Mouse (Mus musculus) brain, adult 2 months (tissue): ENCODE data around the gene Tas2r135.
A peak's percentile ranks its signal among the peaks of the same experiment; 100 is the strongest.

Source experiments
- DNase-seq: peaks from one replicate; pipeline ENCODE4 v3.0.0; 2011; ENCODE audit warnings: low read depth, low spot score

Tas2r135 gene

DNA sequence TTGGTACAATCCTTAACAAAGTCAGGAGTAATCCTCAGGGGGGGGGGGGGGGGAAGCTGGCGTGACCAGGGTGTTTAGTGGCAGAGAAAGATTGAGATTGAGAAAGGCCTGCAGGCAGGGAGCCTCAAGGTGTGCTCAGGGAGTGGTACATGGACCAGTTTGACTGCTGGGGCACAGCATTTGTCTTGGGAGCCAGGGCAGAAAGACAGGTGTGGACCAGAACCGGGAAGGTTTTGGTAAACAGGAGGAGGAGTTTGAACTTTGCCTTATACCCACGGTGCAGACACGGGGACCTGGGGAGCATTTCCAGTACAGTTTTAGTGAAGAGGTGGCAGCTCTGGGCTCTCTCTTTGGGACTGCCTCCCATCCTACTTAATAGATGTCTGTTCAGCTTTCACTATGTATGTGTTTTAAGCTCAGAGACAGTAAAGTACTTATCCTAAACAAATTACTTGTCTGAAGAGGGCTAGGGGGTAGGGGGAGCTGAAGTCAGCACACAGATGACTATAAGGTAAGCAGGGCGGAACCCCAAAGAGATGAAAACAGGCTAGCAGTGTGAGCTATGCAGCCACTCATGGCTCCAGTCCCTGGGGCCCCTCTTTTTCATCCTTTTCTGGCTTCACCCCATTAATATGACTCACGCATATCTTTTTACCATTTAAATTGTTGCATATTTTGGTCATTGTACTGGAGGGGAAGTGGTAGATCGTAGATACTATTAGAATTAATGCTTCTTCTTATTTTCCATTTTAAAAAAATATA, 31.4 kb upstream of the Tas2r135 start:
- no peak for DNase-seq

DNA sequence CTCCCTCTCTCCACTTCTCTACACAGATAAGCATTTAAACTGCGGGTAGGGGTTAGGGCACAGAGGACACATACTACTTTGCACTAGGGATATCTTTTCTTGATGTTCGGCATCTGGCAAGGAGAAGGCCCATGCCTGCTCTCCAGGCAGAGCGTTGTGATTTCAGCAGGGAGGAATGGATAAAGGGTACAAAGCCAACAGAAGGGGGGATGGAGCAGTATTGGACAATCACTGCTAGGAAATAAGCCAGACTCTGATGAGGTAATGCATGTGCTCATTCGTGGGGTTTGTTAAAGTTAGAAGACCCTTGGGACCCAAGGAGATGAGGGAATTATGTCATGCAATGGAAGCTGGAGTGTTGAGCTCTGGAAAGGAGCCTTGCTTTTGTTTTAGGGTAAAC, 30.5 kb upstream of the Tas2r135 start:
- no peak for DNase-seq

DNA sequence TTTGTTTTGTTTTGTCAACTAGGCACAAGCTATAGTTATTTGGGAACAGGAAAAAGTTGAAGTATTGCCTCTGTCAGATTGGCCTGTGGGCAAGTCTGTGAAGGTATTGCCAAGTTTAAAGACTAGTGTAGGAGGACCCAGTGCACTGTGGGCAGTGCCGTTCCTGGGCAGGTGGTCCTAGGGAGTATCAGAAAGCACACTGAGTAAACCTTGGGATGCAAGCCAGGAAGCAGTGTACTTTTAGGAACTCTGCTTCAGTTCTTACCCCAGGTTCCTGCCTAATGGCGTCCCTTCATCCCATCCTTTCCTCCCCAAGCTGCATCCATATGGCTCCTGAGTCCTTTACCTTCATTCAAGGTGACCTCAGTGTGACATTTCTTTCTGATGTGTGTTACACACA, 30.1 kb upstream of the Tas2r135 start:
- no peak for DNase-seq

DNA sequence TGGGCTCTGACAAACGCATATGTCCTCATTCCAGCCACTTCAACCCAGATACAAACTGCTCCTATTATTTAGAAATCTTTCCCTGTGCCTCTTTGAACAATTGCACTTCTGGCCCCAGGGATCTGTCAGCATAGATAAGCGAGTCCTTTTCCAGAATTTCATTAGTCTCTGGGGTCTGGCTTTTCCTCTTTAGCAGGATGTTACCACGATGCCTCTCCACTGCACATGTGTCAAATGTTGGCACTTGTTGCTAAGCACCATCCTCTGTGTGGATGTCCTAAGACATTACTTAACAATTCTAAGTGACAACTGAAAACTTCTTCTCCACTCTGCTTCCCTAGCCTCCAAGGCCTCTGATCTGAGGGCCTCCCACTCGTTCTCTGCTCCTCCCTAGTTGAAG, 29.2 kb upstream of the Tas2r135 start:
- DNase-seq = no peak

DNA sequence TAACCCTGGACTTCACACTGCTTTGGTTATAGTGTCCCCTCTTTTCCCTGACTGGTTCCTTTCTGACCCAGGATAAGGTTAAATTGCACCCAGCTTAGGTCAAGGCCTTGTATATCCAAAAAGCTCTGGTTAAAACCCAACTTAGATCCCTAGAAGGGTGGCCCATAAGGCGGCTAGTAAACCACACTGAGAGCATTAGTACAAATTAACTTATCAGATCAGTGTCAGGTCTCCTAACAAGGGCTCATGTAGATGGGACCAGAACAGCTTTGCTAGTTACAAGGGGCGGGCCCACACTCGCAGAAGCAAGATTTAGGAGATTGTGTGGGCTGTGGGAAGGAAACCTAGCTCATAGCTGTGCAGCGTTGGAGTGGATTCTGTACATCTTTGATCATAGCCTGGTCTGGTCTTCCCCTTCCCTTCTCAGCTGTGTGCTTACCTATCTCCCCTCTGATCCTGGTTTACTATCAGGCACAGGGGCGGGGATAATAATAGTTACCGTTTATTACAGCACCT, 28.7 kb upstream of the Tas2r135 start:
- DNase-seq = peak; percentile 42

DNA sequence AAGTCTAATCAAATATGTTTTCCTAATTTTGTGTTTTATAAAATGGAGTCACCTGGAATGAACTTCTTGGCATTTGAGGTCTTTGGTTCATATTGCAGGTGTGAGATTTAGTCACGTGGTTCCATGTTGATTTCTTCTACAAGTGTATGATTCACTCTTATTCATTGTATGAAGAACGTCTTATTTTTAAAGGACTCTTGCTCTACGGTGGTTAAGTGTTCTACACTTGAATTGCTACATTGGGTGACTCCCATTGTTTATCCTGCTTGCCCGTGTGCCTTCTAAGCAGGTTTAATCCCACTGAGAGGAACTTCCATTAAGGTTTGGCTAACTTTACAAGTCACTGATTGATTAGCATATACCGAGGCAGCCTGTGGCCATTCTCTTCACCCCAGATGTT, 28.0 kb upstream of the Tas2r135 start:
- DNase-seq = no peak

DNA sequence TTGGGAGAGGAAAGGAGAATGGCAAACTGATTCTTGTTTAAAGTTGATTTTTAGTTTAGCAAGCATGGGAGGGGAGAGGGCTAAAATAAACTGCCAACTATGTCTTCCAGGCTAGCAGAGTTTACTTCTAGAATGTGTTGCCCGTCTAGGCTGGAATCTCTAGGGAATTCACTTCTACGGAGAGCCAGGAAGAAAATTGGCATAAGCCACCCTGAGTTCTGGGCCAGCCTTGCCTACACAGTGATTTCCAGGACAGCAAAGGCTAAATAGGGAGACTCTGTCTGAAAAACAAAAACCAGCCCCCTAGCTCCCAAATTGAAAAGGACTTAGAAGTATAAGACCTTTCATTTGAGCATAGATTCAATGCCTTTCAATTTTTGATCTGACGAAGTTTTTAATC, 25.7 kb upstream of the Tas2r135 start:
- no peak for DNase-seq

DNA sequence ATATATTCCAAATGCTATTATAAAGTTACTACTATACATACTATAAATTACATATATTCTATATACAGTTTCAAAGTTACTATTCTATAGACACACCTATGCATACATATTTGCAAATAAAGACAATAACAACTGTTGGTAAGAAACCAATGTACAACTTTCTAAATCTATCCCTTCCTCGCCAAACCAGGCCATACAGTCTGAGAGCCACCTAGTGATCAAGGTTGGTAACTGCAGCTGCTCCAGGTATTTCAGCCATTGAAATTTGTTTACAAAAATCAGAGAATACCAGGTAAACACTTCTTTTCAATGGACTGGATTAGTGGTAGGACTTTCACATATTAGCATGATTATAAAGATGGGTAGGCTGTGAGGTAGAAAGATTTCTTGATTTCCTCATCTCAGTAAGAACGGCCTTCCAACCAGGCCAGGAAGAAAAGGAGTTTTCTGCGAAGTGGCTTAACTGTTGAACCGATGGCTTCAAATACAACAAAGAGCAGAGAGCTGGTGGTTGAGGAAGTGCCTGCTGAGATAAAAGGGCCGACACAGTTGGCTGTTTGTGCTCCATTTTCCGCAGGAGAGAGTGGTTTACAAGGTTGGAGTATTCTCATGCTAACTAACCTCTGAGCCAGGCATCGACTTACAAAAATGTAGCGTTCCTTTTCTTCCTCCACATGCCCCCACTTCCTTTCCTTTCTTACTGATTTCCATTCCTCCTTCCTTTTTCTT, 24.7 kb upstream of the Tas2r135 start:
- DNase-seq = peak; percentile 67

DNA sequence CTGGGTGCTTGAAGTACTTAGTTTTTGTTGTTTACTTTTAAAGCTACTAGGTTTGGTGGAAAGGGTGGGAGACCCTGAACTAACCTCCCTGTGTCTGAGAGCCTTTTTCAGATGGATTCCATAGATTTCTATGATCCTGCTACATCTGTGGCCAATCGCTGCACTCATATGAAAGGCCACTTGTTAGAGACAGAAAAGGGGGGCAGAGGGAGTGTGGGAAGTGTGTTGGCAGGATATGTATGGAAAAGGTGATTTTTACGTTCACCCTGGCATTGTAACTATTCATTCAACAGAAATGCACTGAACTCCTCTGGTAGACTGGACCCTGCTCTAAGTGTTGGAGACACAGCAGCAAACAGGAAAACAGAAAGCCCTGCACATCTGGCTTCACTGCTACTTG, 24.0 kb upstream of the Tas2r135 start:
- DNase-seq = no peak

DNA sequence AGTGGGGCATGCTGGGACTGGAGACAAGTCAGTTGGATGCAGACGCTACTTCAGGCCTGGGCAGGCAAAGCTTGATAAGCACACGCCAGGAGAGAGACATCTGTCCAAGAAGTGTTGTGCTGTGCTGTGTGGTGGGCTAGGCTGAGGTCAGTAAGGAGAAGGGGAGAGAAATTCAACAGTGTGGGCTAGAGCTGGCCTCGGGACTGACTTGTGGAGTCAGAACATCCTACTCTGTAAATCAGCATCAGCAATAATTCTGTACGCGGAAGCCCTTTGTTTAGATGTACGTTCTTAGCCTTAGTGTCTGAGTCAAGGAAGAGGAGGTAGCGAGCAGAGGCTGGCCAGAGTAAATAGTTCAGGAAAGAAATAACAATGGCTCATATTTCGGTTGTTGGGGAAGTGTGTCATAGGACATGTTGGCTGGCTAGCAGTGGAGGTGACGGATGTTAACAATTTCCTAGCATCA, 23.3 kb upstream of the Tas2r135 start:
- no peak for DNase-seq

DNA sequence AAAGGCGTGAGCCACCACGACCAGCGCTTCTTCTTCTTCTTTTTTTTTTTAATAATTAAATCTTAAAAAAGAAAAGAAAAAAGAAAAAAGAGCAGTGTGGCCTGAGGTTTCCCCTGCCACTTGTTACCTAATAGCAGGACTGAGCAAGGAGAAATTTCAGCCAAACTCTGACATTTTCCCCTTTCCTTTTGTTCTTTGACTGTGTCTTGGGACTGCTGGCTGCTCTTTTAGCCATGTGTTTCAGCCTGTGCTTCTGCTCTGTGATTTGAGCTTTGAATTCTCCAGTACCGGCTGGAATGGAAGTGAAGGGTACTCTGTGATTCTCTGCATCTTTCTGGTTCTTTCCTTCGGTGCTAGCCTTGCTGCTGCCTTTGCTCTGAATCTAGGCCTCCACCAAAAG, 21.9 kb upstream of the Tas2r135 start:
- no peak for DNase-seq

DNA sequence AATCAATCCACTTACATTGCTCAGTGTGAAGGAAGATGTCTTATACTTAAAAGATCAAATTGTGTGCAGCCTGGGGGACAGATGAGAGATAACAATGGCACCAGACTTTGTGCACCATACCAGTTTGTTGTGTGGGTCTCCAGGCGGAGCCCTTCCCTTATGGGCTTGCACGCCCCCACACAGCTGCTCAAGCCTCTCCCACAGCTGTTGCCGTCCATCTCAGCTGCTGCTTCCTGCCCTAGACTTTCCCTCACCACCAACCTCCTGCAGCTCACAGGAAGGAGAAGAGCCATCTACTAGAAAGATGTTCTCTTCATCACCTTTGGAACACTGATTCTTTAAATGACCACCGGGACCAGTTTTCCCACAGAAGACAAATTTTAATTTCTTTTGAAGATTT, 19.6 kb upstream of the Tas2r135 start:
- DNase-seq = peak; percentile 54

DNA sequence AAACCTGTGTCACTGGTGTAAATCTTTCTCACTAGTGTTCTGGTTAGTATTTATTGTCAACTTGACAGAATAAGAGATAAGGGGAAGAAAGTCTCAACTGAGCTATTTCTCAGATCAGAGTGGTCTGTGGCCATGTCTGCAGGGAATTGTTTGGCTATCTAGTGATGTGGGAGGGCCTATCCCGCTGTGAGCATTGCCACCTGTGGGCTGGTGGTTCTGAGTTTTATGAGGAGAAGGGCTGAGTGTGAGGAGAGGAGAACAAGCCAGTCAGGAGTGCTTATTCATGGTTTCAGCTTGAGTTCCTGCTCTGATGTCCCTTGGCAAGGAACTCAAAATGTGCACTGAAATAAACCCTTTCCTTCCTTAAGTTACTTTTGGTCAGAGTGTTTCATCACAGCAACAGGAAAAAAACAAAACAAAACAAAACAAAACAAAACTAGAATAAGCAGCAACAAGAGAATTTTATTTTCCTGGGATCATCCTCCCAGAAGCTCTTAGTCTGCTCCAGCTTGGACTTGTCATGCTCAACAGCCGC, 13.4 kb upstream of the Tas2r135 start:
- DNase-seq = no peak

DNA sequence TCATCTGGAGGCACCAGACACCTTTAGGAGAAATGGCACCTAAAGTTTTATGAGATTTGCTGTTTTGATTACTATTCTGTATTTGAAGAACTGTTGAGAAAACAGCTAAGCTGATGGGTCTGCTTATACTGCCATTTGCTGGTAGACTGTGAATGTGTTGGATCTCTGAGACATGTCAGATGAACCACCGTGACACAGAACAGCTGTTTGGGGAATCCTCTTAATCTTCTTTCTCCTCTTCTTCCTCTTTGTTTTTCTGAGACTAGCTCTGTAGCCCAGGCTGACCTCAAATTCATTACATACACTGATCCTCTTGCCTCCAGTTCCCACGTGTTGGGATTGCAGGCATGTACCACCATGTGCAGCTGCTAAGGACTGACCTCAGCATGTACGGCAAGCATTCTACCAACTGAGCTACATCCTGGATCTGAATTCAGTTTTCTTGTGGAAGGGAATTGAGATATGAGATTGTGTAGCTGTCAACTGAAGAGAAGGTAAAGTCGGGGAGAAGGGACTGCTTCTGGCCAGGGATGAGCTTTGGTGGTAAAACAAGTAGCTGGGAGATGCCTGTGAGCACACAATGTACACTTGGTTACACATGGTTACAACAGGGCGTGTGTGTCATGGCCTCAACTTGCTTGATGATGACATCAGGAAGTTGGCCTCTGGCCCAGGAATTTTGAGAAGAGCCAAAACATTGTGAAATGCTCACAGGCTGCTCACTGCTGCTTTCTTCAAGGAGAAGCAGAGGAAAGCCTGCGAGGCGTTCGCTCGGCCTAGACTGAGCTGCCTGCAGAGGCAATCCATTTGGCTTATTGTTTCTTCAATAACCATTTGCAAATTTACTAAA, 9.0 kb upstream of the Tas2r135 start:
- peak; percentile 72 for DNase-seq

DNA sequence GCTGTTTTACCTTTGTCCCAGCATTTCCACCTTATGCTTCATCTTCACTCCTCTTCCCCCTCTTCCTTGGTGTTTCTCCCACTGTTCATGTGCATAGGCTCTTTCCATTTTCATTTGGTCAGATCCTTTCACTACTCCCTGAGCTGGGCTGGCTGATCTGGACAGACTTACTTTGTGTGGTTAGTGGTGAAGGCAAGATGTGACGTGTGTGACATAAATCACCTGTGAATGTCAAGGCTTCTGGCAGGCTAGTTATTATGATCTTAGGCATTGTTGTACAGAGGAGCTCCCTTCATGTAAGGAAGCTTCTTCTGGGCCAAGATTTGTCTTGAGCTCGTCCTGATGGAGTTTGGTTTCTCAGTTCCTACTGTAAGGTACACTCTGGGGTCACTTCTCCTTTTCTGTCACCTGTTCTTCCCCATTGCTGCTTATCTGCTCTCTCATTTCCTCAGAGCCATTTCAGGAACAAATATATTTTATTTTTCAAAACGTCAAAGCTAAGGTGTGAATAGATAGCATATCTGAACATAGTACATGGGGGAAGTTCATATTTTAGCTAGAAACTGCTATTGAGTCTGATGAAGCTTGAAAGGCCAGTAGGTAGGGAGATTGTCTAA, 8.1 kb upstream of the Tas2r135 start:
- DNase-seq = no peak

DNA sequence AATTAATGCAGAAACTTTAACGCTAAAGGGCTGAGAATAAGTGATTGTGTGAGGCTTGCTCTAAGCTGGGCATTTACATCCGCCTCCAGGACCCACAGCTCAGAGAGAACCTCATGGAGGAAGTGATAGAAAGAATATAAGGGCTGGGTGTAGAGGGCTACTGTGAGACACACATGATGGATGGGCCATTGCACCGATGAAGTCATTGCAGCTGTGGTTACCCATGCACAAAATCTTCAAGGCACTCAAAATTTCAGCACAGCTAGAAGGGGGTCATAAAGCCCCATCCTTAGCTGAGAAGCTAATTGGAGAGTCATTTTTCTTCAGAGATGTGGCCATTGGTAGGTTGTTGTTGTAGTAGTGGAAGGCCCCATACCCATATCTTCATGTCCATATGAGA, 6.9 kb upstream of the Tas2r135 start:
- no peak for DNase-seq

DNA sequence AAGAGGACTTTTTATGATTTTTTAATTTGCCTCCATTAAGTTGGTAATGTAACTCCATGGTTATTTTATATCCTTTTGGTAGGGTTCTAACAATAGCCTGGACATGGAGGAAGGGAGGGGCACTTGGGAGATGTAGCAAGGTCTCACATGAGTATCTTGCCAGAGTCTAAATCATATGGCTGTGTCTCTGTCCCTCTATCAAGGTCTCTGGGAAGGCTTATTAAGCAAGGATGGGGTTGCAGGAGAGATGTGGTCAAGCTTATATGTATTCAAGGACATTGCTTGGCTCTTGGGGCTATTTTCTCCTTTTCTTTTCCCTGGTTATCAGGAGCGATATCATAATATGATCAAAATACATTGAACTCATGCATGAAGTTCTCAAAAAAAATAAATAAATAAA, 6.2 kb upstream of the Tas2r135 start:
- DNase-seq = no peak

DNA sequence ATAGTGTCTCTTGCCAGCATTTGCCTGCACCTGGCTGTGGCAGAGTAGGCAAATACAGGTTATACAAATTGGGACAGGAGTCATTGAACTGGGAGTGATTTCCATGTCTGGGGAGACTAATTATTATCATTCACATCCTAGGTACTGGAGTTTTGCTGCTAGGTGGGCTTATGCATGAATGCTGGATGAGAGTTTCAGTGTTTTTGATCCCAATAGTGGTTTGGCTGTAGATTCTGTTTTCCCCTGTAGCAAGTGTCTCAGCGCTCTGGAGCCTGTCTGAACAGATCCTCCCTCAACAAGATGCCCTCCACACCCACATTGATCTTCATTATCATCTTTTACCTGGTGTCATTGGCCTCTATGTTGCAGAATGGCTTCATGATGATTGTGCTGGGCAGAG, 5.3 kb upstream of the Tas2r135 start, which contains the start of gene Tas2r143:
TSS of gene Tas2r143 (plus strand) at position 301 of the 400 bp plus-strand sequence.
- DNase-seq = no peak

DNA sequence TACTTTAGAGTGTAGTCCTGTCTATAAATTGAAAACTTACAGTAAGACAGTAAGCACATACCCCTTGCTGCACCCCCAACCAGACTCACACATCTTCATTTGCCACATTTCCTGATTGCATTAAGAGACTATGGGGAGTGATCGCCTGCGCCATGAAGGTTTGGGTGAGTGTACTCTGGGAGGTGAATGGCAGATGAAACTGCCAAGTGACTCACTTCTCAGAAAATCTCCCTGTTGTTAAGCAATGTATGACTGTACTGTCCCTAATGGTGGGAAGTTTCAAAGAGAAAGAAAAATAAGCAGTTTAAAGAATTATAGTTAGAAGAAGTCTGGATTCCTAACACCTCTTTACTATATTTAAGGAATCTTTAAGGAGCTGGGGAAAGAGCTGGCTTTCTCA, 14.2 kb downstream of the Tas2r135 start:
- peak; percentile 51 for DNase-seq

DNA sequence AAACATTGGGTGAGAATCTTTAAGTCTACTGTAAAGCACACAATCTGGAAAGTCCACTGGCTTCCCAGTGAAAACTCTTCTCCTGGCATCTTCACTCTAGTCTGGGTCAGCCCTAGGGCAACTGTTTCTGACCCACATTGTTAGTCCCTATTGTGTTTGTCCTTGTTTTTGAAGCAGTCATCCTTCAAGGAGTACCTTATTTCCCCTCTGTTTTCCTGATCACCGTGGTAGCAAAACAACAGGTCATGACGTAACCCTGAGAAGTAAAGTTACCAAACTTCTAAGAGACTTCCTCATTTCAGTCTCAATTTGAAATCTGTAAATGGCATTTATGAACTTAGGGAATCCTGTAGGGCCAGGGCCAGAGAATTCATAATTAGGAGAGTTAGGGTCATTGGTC, 16.2 kb downstream of the Tas2r135 start:
- no peak for DNase-seq

DNA sequence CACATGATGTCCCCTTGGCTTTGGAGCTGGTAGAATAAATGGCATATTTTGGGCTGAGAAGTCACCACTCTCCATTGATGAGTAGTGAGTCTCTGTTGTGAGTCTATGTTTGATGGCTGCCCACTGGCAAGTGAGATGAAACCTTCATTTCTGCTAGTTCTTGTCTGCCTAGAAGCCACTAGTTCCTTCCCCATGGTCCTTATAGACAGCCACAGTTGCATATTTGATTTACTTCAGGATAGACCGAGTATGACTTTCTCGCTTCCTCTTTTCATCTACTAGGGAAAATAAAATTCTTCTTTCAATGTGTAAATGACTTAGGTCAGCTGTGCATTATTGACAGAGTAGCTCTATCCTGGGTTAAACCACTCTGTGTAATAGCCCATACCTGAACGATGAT, 19.2 kb downstream of the Tas2r135 start:
- DNase-seq = no peak
